Mouse (Mus musculus): ENCODE data around the gene Exosc7. TPM values are rescaled to one million over a fixed set of nuclear protein-coding genes. Genes with fewer than 3 reads are reported as not detected.
A peak's percentile ranks its signal among the peaks of the same experiment; 100 is the strongest.

The Exosc7 gene
- polyA plus RNA-seq, 1 experiment from 2014 or later: 71.4 TPM

GRCm38 (mm10) chr9:123127663-123128062, 14.6 kb downstream of the Exosc7 start:
- WGBS: 97% methylated on average over 6 of the region's 6 CpGs
- no peak overlapping the region for H3K9ac ChIP-seq (ENCODE audit: low read depth, low read length)
- no peaks in the 10 kb centered on the region for H3K4me1 ChIP-seq (ENCODE audit: control insufficient read depth, insufficient read depth, low read length)
- no peak for ATAC-seq
- no peak overlapping the region for H3K4me2 ChIP-seq (ENCODE audit: low read length)
- no peak overlapping the region for H3K4me3 ChIP-seq (ENCODE audit: low read depth, low read length)
- H3K9me3 ChIP-seq (replicated peaks; ENCODE audit: control insufficient read depth, low read length, poor library complexity, severe bottlenecking): no peaks in the 10 kb centered on the region
- H3K27me3 ChIP-seq (ENCODE audit: control insufficient read depth, insufficient read depth, low read depth, low read length): no peaks in the 10 kb centered on the region
- H3K27ac ChIP-seq (ENCODE audit: low read length): no peak overlapping the region
- peaks cover 20% of the 10 kb centered on the region; the same call in 1 of the 2 replicates for H3K36me3 ChIP-seq (ENCODE audit: control insufficient read depth, insufficient read depth, low read length)

- Histone ChIP-seq H3K9me3 (replicated peaks; ENCODE audit: control insufficient read depth, low read length, poor library complexity, severe bottlenecking) (no peaks in the 10 kb centered on the region), H3K9ac (ENCODE audit: low read depth, low read length) (no peak overlapping the region), H3K36me3 (ENCODE audit: control insufficient read depth, insufficient read depth, low read length) (peaks cover 38% of the 10 kb centered on the region), H3K4me1 (ENCODE audit: control insufficient read depth, insufficient read depth, low read length) (no peaks in the 10 kb centered on the region), H3K4me2 (ENCODE audit: low read length) (no peak overlapping the region), H3K4me3 (ENCODE audit: low read depth, low read length) (no peak overlapping the region), H3K27ac (ENCODE audit: low read length) (no peak overlapping the region), H3K27me3 (ENCODE audit: control insufficient read depth, insufficient read depth, low read depth, low read length) (no peaks in the 10 kb centered on the region)
- WGBS: 95% methylated on average over 3 of the region's 3 CpGs
- no peak for ATAC-seq
Observed at GRCm38 (mm10) chr9:123132994-123133393, 20.0 kb downstream of the Exosc7 start.

GRCm38 (mm10) chr9:123136953-123137682, 24.1 kb downstream of the Exosc7 start:
- no peak overlapping the region for H3K9ac ChIP-seq (ENCODE audit: low read depth, low read length)
- H3K36me3 ChIP-seq (ENCODE audit: control insufficient read depth, insufficient read depth, low read length): peaks cover 30% of the 10 kb centered on the region
- H3K4me2 ChIP-seq (ENCODE audit: low read length): no peak overlapping the region
- no peaks in the 10 kb centered on the region for H3K27me3 ChIP-seq (ENCODE audit: control insufficient read depth, insufficient read depth, low read depth, low read length)
- H3K9me3 ChIP-seq (replicated peaks; ENCODE audit: control insufficient read depth, low read length, poor library complexity, severe bottlenecking): no peaks in the 10 kb centered on the region
- no peak overlapping the region for H3K27ac ChIP-seq (ENCODE audit: low read length)
- 93% methylated on average over 7 of the region's 7 CpGs for WGBS
- H3K4me1 ChIP-seq (ENCODE audit: control insufficient read depth, insufficient read depth, low read length): no peaks in the 10 kb centered on the region
- ATAC-seq: no peak
- no peak overlapping the region for H3K4me3 ChIP-seq (ENCODE audit: low read depth, low read length)

GRCm38 (mm10) chr9:123138891-123139474, 26.0 kb downstream of the Exosc7 start:
- H3K36me3 ChIP-seq (ENCODE audit: control insufficient read depth, insufficient read depth, low read length): peaks cover 19% of the 10 kb centered on the region

GRCm38 (mm10) chr9:123139887-123140614, 27.0 kb downstream of the Exosc7 start:
- H3K9me3 ChIP-seq (replicated peaks; ENCODE audit: control insufficient read depth, low read length, poor library complexity, severe bottlenecking): no peaks in the 10 kb centered on the region
- no peaks in the 10 kb centered on the region for H3K4me1 ChIP-seq (ENCODE audit: control insufficient read depth, insufficient read depth, low read length)
- no peak overlapping the region for H3K27ac ChIP-seq (ENCODE audit: low read length)
- H3K4me2 ChIP-seq (ENCODE audit: low read length): no peak overlapping the region
- H3K4me3 ChIP-seq (ENCODE audit: low read depth, low read length): no peak overlapping the region
- 84% methylated on average over 4 of the region's 4 CpGs for WGBS
- H3K27me3 ChIP-seq (ENCODE audit: control insufficient read depth, insufficient read depth, low read depth, low read length): no peaks in the 10 kb centered on the region
- no peak overlapping the region for H3K9ac ChIP-seq (ENCODE audit: low read depth, low read length)
- H3K36me3 ChIP-seq (ENCODE audit: control insufficient read depth, insufficient read depth, low read length): peaks cover 19% of the 10 kb centered on the region
- ATAC-seq: no peak

More at GRCm38 (mm10) chr9:123138891-123139474, 26.0 kb downstream of the Exosc7 start:
- Histone ChIP-seq H3K9ac (ENCODE audit: low read depth, low read length) (no peak overlapping the region), H3K9me3 (replicated peaks; ENCODE audit: control insufficient read depth, low read length, poor library complexity, severe bottlenecking) (no peaks in the 10 kb centered on the region), H3K4me1 (ENCODE audit: control insufficient read depth, insufficient read depth, low read length) (no peaks in the 10 kb centered on the region), H3K27me3 (ENCODE audit: control insufficient read depth, insufficient read depth, low read depth, low read length) (no peaks in the 10 kb centered on the region), H3K4me2 (ENCODE audit: low read length) (no peak overlapping the region), H3K27ac (ENCODE audit: low read length) (peak overlapping the region; percentile 23; the same call in 1 of the 2 replicates), H3K4me3 (ENCODE audit: low read depth, low read length) (no peak overlapping the region)
- 66% methylated on average over 5 of the region's 5 CpGs for WGBS
- peak; percentile 42; the same call in 1 of the 2 replicates for ATAC-seq

- no peak for ATAC-seq
- H3K4me1 ChIP-seq (ENCODE audit: control insufficient read depth, insufficient read depth, low read length): no peaks in the 10 kb centered on the region
- no peaks in the 10 kb centered on the region for H3K9me3 ChIP-seq (replicated peaks; ENCODE audit: control insufficient read depth, low read length, poor library complexity, severe bottlenecking)
- no peak overlapping the region for H3K9ac ChIP-seq (ENCODE audit: low read depth, low read length)
- no peak overlapping the region for H3K4me2 ChIP-seq (ENCODE audit: low read length)
- H3K27ac ChIP-seq (ENCODE audit: low read length): no peak overlapping the region
- H3K27me3 ChIP-seq (ENCODE audit: control insufficient read depth, insufficient read depth, low read depth, low read length): no peaks in the 10 kb centered on the region
- 79% methylated on average over 5 of the region's 5 CpGs for WGBS
- no peak overlapping the region for H3K4me3 ChIP-seq (ENCODE audit: low read depth, low read length)
- no peaks in the 10 kb centered on the region for H3K36me3 ChIP-seq (ENCODE audit: control insufficient read depth, insufficient read depth, low read length)
Observed at GRCm38 (mm10) chr9:123148430-123148829, 35.4 kb downstream of the Exosc7 start.

- H3K27me3 ChIP-seq (ENCODE audit: control insufficient read depth, insufficient read depth, low read depth, low read length): no peaks in the 10 kb centered on the region
- no peaks in the 10 kb centered on the region for H3K9me3 ChIP-seq (replicated peaks; ENCODE audit: control insufficient read depth, low read length, poor library complexity, severe bottlenecking)
- no peak within 1 kb of the TSS for H3K27ac ChIP-seq (ENCODE audit: low read length)
- no peak within 1 kb of the TSS for H3K9ac ChIP-seq (ENCODE audit: low read depth, low read length)
- no peak within 1 kb of the TSS for H3K4me2 ChIP-seq (ENCODE audit: low read length)
- H3K36me3 ChIP-seq (ENCODE audit: control insufficient read depth, insufficient read depth, low read length): no peaks in the 10 kb centered on the region
- ATAC-seq: no peak
- H3K4me3 ChIP-seq (ENCODE audit: low read depth, low read length): no peak within 1 kb of the TSS
- 73% methylated on average over 5 of the region's 5 CpGs for WGBS
- no peaks in the 10 kb centered on the region for H3K4me1 ChIP-seq (ENCODE audit: control insufficient read depth, insufficient read depth, low read length)
Observed at GRCm38 (mm10) chr9:123150241-123151020, 37.4 kb downstream of the Exosc7 start, which contains the start of gene Clec3b. Gene Clec3b (plus strand): TSS chr9:123150946.

GRCm38 (mm10) chr9:123151561-123151960, 38.5 kb downstream of the Exosc7 start:
- Histone ChIP-seq H3K9me3 (replicated peaks; ENCODE audit: control insufficient read depth, low read length, poor library complexity, severe bottlenecking) (no peaks in the 10 kb centered on the region), H3K36me3 (ENCODE audit: control insufficient read depth, insufficient read depth, low read length) (no peaks in the 10 kb centered on the region), H3K4me3 (ENCODE audit: low read depth, low read length) (no peak overlapping the region), H3K27ac (ENCODE audit: low read length) (no peak overlapping the region), H3K4me2 (ENCODE audit: low read length) (no peak overlapping the region), H3K9ac (ENCODE audit: low read depth, low read length) (no peak overlapping the region), H3K27me3 (ENCODE audit: control insufficient read depth, insufficient read depth, low read depth, low read length) (no peaks in the 10 kb centered on the region), H3K4me1 (ENCODE audit: control insufficient read depth, insufficient read depth, low read length) (no peaks in the 10 kb centered on the region)
- 55% methylated on average over 1 of the region's 1 CpGs for WGBS
- ATAC-seq: no peak

Data from midbrain, embryonic 16.5 days (tissue).